Mouse (Mus musculus): Measurements from ENCODE around the gene Rhoc. TPM values are rescaled to one million over a fixed set of nuclear protein-coding genes. Genes with fewer than 3 reads are reported as not detected.

The Rhoc gene
- total RNA-seq, 2 experiments from 2014 or later, result 32.7 to 33.5 TPM

GRCm38 (mm10) chr3:104782061-104782681 lies 6.0 kb upstream of the Rhoc start:
- no peak for DNase-seq (ENCODE audit: low spot score in 2 of 2)
- intact Hi-C loops (cut with DNase I), result no loop called here

- intact Hi-C loops (cut with DNase I), result no loop called here
- no peak for DNase-seq (ENCODE audit: low spot score in 2 of 2)
Measured at GRCm38 (mm10) chr3:104783971-104784500, 4.1 kb upstream of the Rhoc start.

GRCm38 (mm10) chr3:104785284-104785683 lies 2.9 kb upstream of the Rhoc start:
- no peak for DNase-seq (ENCODE audit: low spot score in 2 of 2)
- intact Hi-C loops (cut with DNase I), result loop anchor here (5.0 kb wide), 1 partner anchor 182 kb away; no protein-coding TSS in a partner anchor

GRCm38 (mm10) chr3:104788561-104789311 lies 561 bp downstream of the Rhoc start:
- intact Hi-C loops (cut with DNase I), result loop anchor here (1.0 to 5.0 kb wide), 3 partner anchors 76 to 271 kb away; partner anchors contain the start of genes Capza1 and St7l
- peak; percentile 56 for DNase-seq (ENCODE audit: low spot score in 2 of 2)

- intact Hi-C loops (cut with DNase I), result loop anchor here (2.0 to 5.0 kb wide), 2 partner anchors 76 to 178 kb away; partner anchors contain the start of genes Capza1 and St7l
Measured at GRCm38 (mm10) chr3:104789312-104789605, 1.1 kb downstream of the Rhoc start.

GRCm38 (mm10) chr3:104789822-104790221 lies 1.6 kb downstream of the Rhoc start:
- peak in 1 of 2 experiments; percentile 37 for DNase-seq (ENCODE audit: low spot score in 2 of 2)

More at GRCm38 (mm10) chr3:104789312-104789605, 1.1 kb downstream of the Rhoc start:
- no peak for DNase-seq (ENCODE audit: low spot score in 2 of 2)

GRCm38 (mm10) chr3:104790401-104790937 lies 2.3 kb downstream of the Rhoc start:
- DNase-seq (ENCODE audit: low spot score in 2 of 2), result peak; percentile 49 to 84
- intact Hi-C loops (cut with DNase I), result no loop called here

More at GRCm38 (mm10) chr3:104789822-104790221, 1.6 kb downstream of the Rhoc start:
- intact Hi-C loops (cut with DNase I), result loop anchor here (2.0 to 5.0 kb wide), 2 partner anchors 75 to 177 kb away; partner anchors contain the start of genes Capza1 and St7l

- intact Hi-C loops (cut with DNase I), result no loop called here
- peak in 1 of 2 experiments; percentile 26 for DNase-seq (ENCODE audit: low spot score in 2 of 2)
Measured at GRCm38 (mm10) chr3:104791017-104791416, 2.8 kb downstream of the Rhoc start.

GRCm38 (mm10) chr3:104791671-104792070 lies 3.5 kb downstream of the Rhoc start:
- intact Hi-C loops (cut with DNase I), result no loop called here
- peak in 1 of 2 experiments; percentile 71 for DNase-seq (ENCODE audit: low spot score in 2 of 2)

GRCm38 (mm10) chr3:104792360-104793270 lies 4.4 kb downstream of the Rhoc start:
- intact Hi-C loops (cut with DNase I), result no loop called here
- no peak for DNase-seq (ENCODE audit: low spot score in 2 of 2)

GRCm38 (mm10) chr3:104793871-104794828 lies 6.0 kb downstream of the Rhoc start:
- intact Hi-C loops (cut with DNase I), result no loop called here

GRCm38 (mm10) chr3:104794953-104795470 lies 6.8 kb downstream of the Rhoc start:
- intact Hi-C loops (cut with DNase I), result no loop called here
- no peak for DNase-seq (ENCODE audit: low spot score in 2 of 2)

More at GRCm38 (mm10) chr3:104793871-104794828, 6.0 kb downstream of the Rhoc start:
- peak; percentile 71 to 77 for DNase-seq (ENCODE audit: low spot score in 2 of 2)

- no peak for DNase-seq (ENCODE audit: low spot score in 2 of 2)
- intact Hi-C loops (cut with DNase I), result no loop called here
Measured at GRCm38 (mm10) chr3:104795661-104796340, 7.6 kb downstream of the Rhoc start.

- no peak for DNase-seq (ENCODE audit: low spot score in 2 of 2)
- intact Hi-C loops (cut with DNase I), result no loop called here
Measured at GRCm38 (mm10) chr3:104796430-104797082, 8.4 kb downstream of the Rhoc start.

GRCm38 (mm10) chr3:104800681-104801080 lies 12.5 kb downstream of the Rhoc start:
- intact Hi-C loops (cut with DNase I), result no loop called here
- no peak for DNase-seq (ENCODE audit: low spot score in 2 of 2)

- intact Hi-C loops (cut with DNase I), result no loop called here
- DNase-seq (ENCODE audit: low spot score in 2 of 2), result no peak
Measured at GRCm38 (mm10) chr3:104801481-104801880, 13.3 kb downstream of the Rhoc start.

GRCm38 (mm10) chr3:104804312-104804711 lies 16.1 kb downstream of the Rhoc start:
- intact Hi-C loops (cut with DNase I), result no loop called here
- no peak for DNase-seq (ENCODE audit: low spot score in 2 of 2)
